Mouse (Mus musculus) embryonic facial prominence, embryonic 11.5 days (tissue): Measurements from ENCODE around the gene Pspn. TPM values are rescaled to one million over a fixed set of nuclear protein-coding genes. Genes with fewer than 3 reads are reported as not detected.

Experiments
- ATAC-seq: fragments of 200-750 bp; cut with Nextera tagmentation; replicated peaks from 2 replicates; pipeline ENCODE4 v1.8.0; 2017; ENCODE audit warnings: low read depth; ENCODE audit not compliant: insufficient number of reproducible peaks, low FRiP score, low TSS enrichment
- DNase-seq: peaks from one replicate; pipeline ENCODE4 v3.0.0-alpha.2; 2015; ENCODE audit warnings: low spot score
- H3K27ac ChIP-seq: fragments of 300-500 bp; sonication (generic); replicated peaks from 2 replicates; pipeline ENCODE4 v1.5.1; 2014; ENCODE audit warnings: mild to moderate bottlenecking, low read depth, low read length, control low read depth
- H3K27me3 ChIP-seq: fragments of 300-500 bp; sonication (generic); 2 replicates; pipeline ENCODE4 v1.6.1; 2014; ENCODE audit warnings: mild to moderate bottlenecking, low read length, moderate library complexity, mixed read lengths; ENCODE audit not compliant: control insufficient read depth, insufficient read depth
- H3K36me3 ChIP-seq: fragments of 300-500 bp; sonication (generic); replicated peaks from 2 replicates; pipeline ENCODE4 v1.6.1; 2014; ENCODE audit warnings: low read depth, mild to moderate bottlenecking, low read length, moderate library complexity, mixed read lengths; ENCODE audit not compliant: control insufficient read depth, insufficient read depth
- H3K4me1 ChIP-seq: fragments of 300-500 bp; sonication (generic); 2 replicates; pipeline ENCODE4 v1.6.1; 2014; ENCODE audit warnings: low read length, mixed read lengths; ENCODE audit not compliant: control insufficient read depth, insufficient read depth
- H3K4me2 ChIP-seq: fragments of 300-500 bp; sonication (generic); 2 replicates; pipeline ENCODE4 v1.6.1; 2014; ENCODE audit warnings: low read depth, mild to moderate bottlenecking, control low read depth, low read length, moderate library complexity
- H3K4me3 ChIP-seq: fragments of 300-500 bp; sonication (generic); 2 replicates; pipeline ENCODE4 v1.5.1; 2014; ENCODE audit warnings: low read depth, low read length, control low read depth
- H3K9ac ChIP-seq: fragments of 300-500 bp; sonication (generic); replicated peaks from 2 replicates; pipeline ENCODE4 v1.6.1; 2014; ENCODE audit warnings: mild to moderate bottlenecking, control low read depth, low read length
- H3K9me3 ChIP-seq: fragments of 300-500 bp; sonication (generic); replicated peaks from 2 replicates; pipeline ENCODE4 v1.6.1; 2016; ENCODE audit warnings: mild to moderate bottlenecking, low read length, inconsistent platforms, mixed read lengths; ENCODE audit not compliant: control insufficient read depth
- WGBS: fragments of 180-500 bp; shearing (Covaris S2); extraction: QIAGEN DNeasy Blood & Tissue Kit; methylation state at CpG from one replicate; pipeline ENCODE4 v1.1.7; 2014; 5-methylcytosine and 5-hydroxymethylcytosine counted together
- polyA plus RNA-seq: library from polyadenylated mRNA; unstranded; fragments of >200 nt; fragmentation: Nextera tagmentation; extraction: Ambion mirVana; gene quantifications from 2 replicates; pipeline ENCODE4 v1.2.1, GENCODE M21; 2014

Gene Pspn
- polyA plus RNA-seq, 1 experiment from 2014 or later: not detected

GRCm38 (mm10) chr17:56973956-56974707 lies 25.7 kb downstream of the Pspn start:
- WGBS: 66% methylated on average over 12 of the region's 14 CpGs
- DNase-seq (no peak), ATAC-seq (no peak)
- no peak overlapping the region for H3K4me2 ChIP-seq
- H3K4me1 ChIP-seq: no peaks in the 10 kb centered on the region
- no peaks in the 10 kb centered on the region for H3K9me3 ChIP-seq
- no peak overlapping the region for H3K4me3 ChIP-seq
- H3K27ac ChIP-seq: no peak overlapping the region
- no peaks in the 10 kb centered on the region for H3K27me3 ChIP-seq
- H3K36me3 ChIP-seq: no peaks in the 10 kb centered on the region
- H3K9ac ChIP-seq: no peak overlapping the region

- H3K36me3 ChIP-seq: no peaks in the 10 kb centered on the region
- no peak overlapping the region for H3K4me2 ChIP-seq
- 64% methylated on average over 5 of the region's 5 CpGs for WGBS
- ATAC-seq: no peak
- H3K27me3 ChIP-seq: no peaks in the 10 kb centered on the region
- no peak overlapping the region for H3K4me3 ChIP-seq
- H3K4me1 ChIP-seq: no peaks in the 10 kb centered on the region
- no peak for DNase-seq
- H3K9ac ChIP-seq: no peak overlapping the region
- no peaks in the 10 kb centered on the region for H3K9me3 ChIP-seq
- H3K27ac ChIP-seq: no peak overlapping the region
These were observed 29.7 kb downstream of the Pspn start for GRCm38 (mm10) chr17:56970081-56970480.

GRCm38 (mm10) chr17:56969321-56969720 lies 30.5 kb downstream of the Pspn start:
- H3K4me1 ChIP-seq: no peaks in the 10 kb centered on the region
- 70% methylated on average over 3 of the region's 3 CpGs for WGBS
- H3K36me3 ChIP-seq: no peaks in the 10 kb centered on the region
- no peak overlapping the region for H3K4me3 ChIP-seq
- H3K27ac ChIP-seq: no peak overlapping the region
- DNase-seq (no peak), ATAC-seq (no peak)
- no peaks in the 10 kb centered on the region for H3K9me3 ChIP-seq
- no peak overlapping the region for H3K9ac ChIP-seq
- no peak overlapping the region for H3K4me2 ChIP-seq
- H3K27me3 ChIP-seq: no peaks in the 10 kb centered on the region

DNA sequence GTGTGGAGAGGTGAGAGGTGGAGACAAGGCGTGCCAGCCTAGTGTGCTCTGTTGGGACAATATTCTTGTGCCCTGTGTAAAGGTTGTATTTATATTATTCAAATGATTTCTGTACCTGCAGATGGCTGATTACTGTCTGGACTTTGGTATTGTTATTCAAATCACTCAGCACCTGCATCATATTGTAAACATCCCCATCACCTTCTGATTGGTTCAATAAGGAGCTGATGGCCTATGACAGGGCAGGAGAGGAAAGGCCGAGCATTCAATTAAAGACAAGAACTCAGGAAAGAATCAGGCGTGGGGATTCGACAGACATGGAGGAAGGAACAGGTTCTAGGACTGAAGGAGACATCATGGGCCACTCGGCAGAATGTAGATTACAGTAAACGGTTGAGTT lies 36.2 kb downstream of the Pspn start:
- 81% methylated on average over 6 of the region's 6 CpGs for WGBS
- Histone ChIP-seq H3K9me3 (no peaks in the 10 kb centered on the region), H3K4me1 (no peaks in the 10 kb centered on the region), H3K36me3 (no peaks in the 10 kb centered on the region), H3K27me3 (no peaks in the 10 kb centered on the region), H3K4me3 (no peak overlapping the region), H3K27ac (no peak overlapping the region), H3K4me2 (no peak overlapping the region), H3K9ac (no peak overlapping the region)
- DNase-seq (no peak), ATAC-seq (no peak)

DNA sequence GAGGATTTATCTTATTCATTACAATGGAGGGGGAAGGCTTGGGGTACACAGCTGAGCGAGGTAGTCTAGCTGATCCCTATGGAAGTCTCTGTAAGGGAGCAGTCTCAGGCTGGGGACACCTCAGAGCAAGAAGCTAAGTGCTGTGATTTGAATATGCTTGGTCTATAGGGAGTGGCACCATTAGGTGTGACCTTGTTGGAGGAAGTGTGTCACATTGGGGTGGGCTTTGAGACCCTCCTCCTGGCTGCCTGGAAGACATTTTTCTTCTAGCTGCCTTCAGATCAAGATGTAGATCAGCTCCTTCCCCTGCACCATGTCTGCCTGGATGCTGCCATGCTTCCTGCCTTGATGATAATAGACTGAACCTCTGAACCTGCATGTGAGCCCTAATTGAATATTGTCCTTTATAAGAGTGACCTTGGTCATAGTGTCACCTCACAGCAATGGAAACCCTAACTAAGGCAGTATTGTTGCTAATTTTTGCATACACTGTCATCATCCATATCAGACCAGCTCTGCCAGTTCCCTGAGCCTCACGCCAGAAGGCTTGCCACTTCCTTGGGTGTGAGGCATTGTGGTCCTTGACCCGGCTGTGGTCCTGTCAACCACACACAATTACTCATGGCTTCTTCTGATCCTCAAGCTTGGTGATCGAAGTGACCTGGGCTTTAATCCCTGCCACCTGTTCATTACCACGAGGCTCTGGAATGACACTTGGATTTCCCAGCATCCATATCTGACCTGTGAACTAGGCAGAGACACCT lies 37.0 kb downstream of the Pspn start:
- 80% methylated on average over 5 of the region's 5 CpGs for WGBS
- H3K4me3 ChIP-seq: no peak overlapping the region
- no peaks in the 10 kb centered on the region for H3K4me1 ChIP-seq
- DNase-seq (no peak), ATAC-seq (no peak)
- no peak overlapping the region for H3K27ac ChIP-seq
- no peak overlapping the region for H3K4me2 ChIP-seq
- no peaks in the 10 kb centered on the region for H3K36me3 ChIP-seq
- H3K9me3 ChIP-seq: no peaks in the 10 kb centered on the region
- no peaks in the 10 kb centered on the region for H3K27me3 ChIP-seq
- no peak overlapping the region for H3K9ac ChIP-seq

GRCm38 (mm10) chr17:56961880-56962279 lies 37.9 kb downstream of the Pspn start:
- WGBS: 88% methylated on average over 4 of the region's 4 CpGs
- H3K27me3 ChIP-seq: no peaks in the 10 kb centered on the region
- H3K9ac ChIP-seq: no peak overlapping the region
- ATAC-seq: no peak
- no peak overlapping the region for H3K4me2 ChIP-seq
- H3K4me3 ChIP-seq: no peak overlapping the region
- no peaks in the 10 kb centered on the region for H3K36me3 ChIP-seq
- H3K27ac ChIP-seq: no peak overlapping the region
- H3K4me1 ChIP-seq: no peaks in the 10 kb centered on the region
- H3K9me3 ChIP-seq: no peaks in the 10 kb centered on the region
- no peak for DNase-seq

GRCm38 (mm10) chr17:56958667-56959066 lies 41.2 kb downstream of the Pspn start:
- 72% methylated on average over 4 of the region's 4 CpGs for WGBS
- ATAC-seq (no peak), DNase-seq (no peak)
- Histone ChIP-seq H3K27me3 (no peaks in the 10 kb centered on the region), H3K27ac (no peak overlapping the region), H3K36me3 (no peaks in the 10 kb centered on the region), H3K9ac (no peak overlapping the region), H3K4me3 (no peak overlapping the region), H3K4me1 (no peaks in the 10 kb centered on the region), H3K9me3 (no peaks in the 10 kb centered on the region), H3K4me2 (no peak overlapping the region)

- no peak for DNase-seq
- H3K4me2 ChIP-seq: no peak overlapping the region
- H3K9ac ChIP-seq: no peak overlapping the region
- no peak overlapping the region for H3K4me3 ChIP-seq
- H3K27me3 ChIP-seq: no peaks in the 10 kb centered on the region
- no peaks in the 10 kb centered on the region for H3K36me3 ChIP-seq
- ATAC-seq: no peak
- H3K4me1 ChIP-seq: no peaks in the 10 kb centered on the region
- H3K27ac ChIP-seq: no peak overlapping the region
- 33% methylated on average over 11 of the region's 11 CpGs for WGBS
- H3K9me3 ChIP-seq: no peaks in the 10 kb centered on the region
These were observed 41.9 kb downstream of the Pspn start for GRCm38 (mm10) chr17:56957763-56958429.
